Mouse (Mus musculus) bone marrow, adult 2 months (tissue): ENCODE data around the gene Hes1.

Source experiments
- CTCF ChIP-seq: fragments of 200-500 bp; IDR thresholded peaks from 2 replicates; pipeline ENCODE4 v1.5.1; 2011; ENCODE audit warnings: low read length, control low read depth; ENCODE audit not compliant: control insufficient read depth, insufficient read depth
- POLR2A ChIP-seq: fragments of 200-500 bp; IDR thresholded peaks from 2 replicates; pipeline ENCODE4 v1.6.1; 2011; ENCODE audit warnings: low read depth, mild to moderate bottlenecking, control low read depth, low read length, borderline replicate concordance; ENCODE audit not compliant: control insufficient read depth

- TF ChIP-seq CTCF (no peak), POLR2A (no peak)
These were observed 18.8 kb downstream of the Hes1 start for GRCm38 (mm10) chr16:30082965-30083364.
